Comparison of ENCODE assay signal across 8 mouse cellular contexts in genomic region chr12:70058956-70059851, GRCm38 (mm10). TPM values are rescaled to one million over a fixed set of nuclear protein-coding genes. Genes with fewer than 3 reads are reported as not detected.
DNase-seq lines count a peak whose midpoint lies in the region; ATAC-seq and TF ChIP-seq lines count a peak whose summit lies in the region.

No protein-coding gene starts in this region.

- no peak for ATAC-seq in kidney, postnatal 0 days (replicated peaks; ENCODE audit: low FRiP score, low read depth)
- no peak for ATAC-seq in kidney, embryonic 16.5 days (ENCODE audit: low FRiP score, low TSS enrichment)
- ATAC-seq in Patski: peak; percentile 39
- ATAC-seq in lung, embryonic 14.5 days (ENCODE audit: insufficient read depth): no peak

- 71% methylated on average over 14 of the region's 14 CpGs for WGBS in kidney, postnatal 0 days
- WGBS in kidney, embryonic 16.5 days: 69% methylated on average over 14 of the region's 14 CpGs
- WGBS in lung, embryonic 14.5 days: 70% methylated on average over 14 of the region's 14 CpGs

- H3K9me3 ChIP-seq in kidney, postnatal 0 days (replicated peaks; ENCODE audit: low read length): no peaks in the 10 kb centered on the region
- H3K9me3 ChIP-seq in kidney, embryonic 16.5 days (ENCODE audit: low read length): no peaks in the 10 kb centered on the region
- no peaks in the 10 kb centered on the region for H3K9me3 ChIP-seq in lung, embryonic 14.5 days (ENCODE audit: low read depth, low read length)

- in situ Hi-C loops in Patski (cut with MboI; ENCODE audit: low pct_unique_long_range_greater_than_20kb): loop anchor here (5.0 to 10.0 kb wide), 3 partner anchors 77 to 314 kb away; no protein-coding TSS in a partner anchor

- no peak overlapping the region for H3K4me2 ChIP-seq in kidney, postnatal 0 days (ENCODE audit: low read length)
- H3K4me2 ChIP-seq in kidney, embryonic 16.5 days (replicated peaks; ENCODE audit: low read depth, low read length): no peak overlapping the region
- H3K4me2 ChIP-seq in lung, embryonic 14.5 days: no peak overlapping the region

- CTCF ChIA-PET in Patski (lab: Charles Lee): interaction anchor here (0.7 to 1.1 kb wide), 2 partner anchors 32 to 96 kb away, joined by 4 read pairs; no protein-coding TSS in a partner anchor

- peak; percentile 60 for TF ChIP-seq CTCF in kidney, postnatal 0 days (IDR thresholded peaks at IDR 0.05; ENCODE audit: low read depth)
- peak; percentile 63 for TF ChIP-seq CTCF in Patski (IDR thresholded peaks at IDR 0.05)
- TF ChIP-seq CTCF in lung, embryonic 14.5 days (IDR thresholded peaks at IDR 0.05; ENCODE audit: low read depth): peak; percentile 58

- peaks cover 14% of the 10 kb centered on the region; the same call in 1 of the 2 replicates for H3K36me3 ChIP-seq in kidney, postnatal 0 days (ENCODE audit: insufficient read depth, low read length)
- H3K36me3 ChIP-seq in kidney, embryonic 16.5 days (ENCODE audit: insufficient read depth, low read length): peaks cover 29% of the 10 kb centered on the region
- peaks cover 28% of the 10 kb centered on the region for H3K36me3 ChIP-seq in lung, embryonic 14.5 days (ENCODE audit: insufficient read depth)

- POLR2A ChIA-PET in Patski (lab: Charles Lee): no interaction called here

- H3K4me3 ChIP-seq in kidney, postnatal 0 days (replicated peaks; ENCODE audit: low read depth, low read length): no peak overlapping the region
- no peak overlapping the region for H3K4me3 ChIP-seq in kidney, embryonic 16.5 days (ENCODE audit: low read length)
- H3K4me3 ChIP-seq in lung, embryonic 14.5 days (ENCODE audit: low read depth, low read length): no peak overlapping the region

- no peaks in the 10 kb centered on the region for H3K27me3 ChIP-seq in kidney, postnatal 0 days (ENCODE audit: insufficient read depth, low read length)
- H3K27me3 ChIP-seq in kidney, embryonic 16.5 days (ENCODE audit: insufficient read depth, low read length): no peaks in the 10 kb centered on the region
- H3K27me3 ChIP-seq in Patski: no peaks in the 10 kb centered on the region
- no peaks in the 10 kb centered on the region for H3K27me3 ChIP-seq in lung, embryonic 14.5 days (ENCODE audit: insufficient read depth, low read length)

- H3K9ac ChIP-seq in kidney, postnatal 0 days (ENCODE audit: low read depth, low read length): no peak overlapping the region
- H3K9ac ChIP-seq in kidney, embryonic 16.5 days (replicated peaks; ENCODE audit: low read length): no peak overlapping the region
- no peak overlapping the region for H3K9ac ChIP-seq in lung, embryonic 14.5 days

- peak; percentile 46 for DNase-seq in kidney, postnatal 0 days (ENCODE audit: low spot score)
- DNase-seq in Patski (ENCODE audit: low read depth, low spot score): no peak
- peak; percentile 45 for DNase-seq in embryo, embryonic 10.5 days (ENCODE audit: low spot score)
- peak; percentile 42 for DNase-seq in lung, embryonic 14.5 days
- DNase-seq in right cerebral cortex, adult 18-20 months: no peak
- no peak for DNase-seq in layer of hippocampus, postnatal 25 days (ENCODE audit: extremely low spot score in 1 of 2, low spot score in 1 of 2)
- DNase-seq in ovary, adult 18-20 months (ENCODE audit: low spot score): no peak

- no peaks in the 10 kb centered on the region for H3K4me1 ChIP-seq in kidney, postnatal 0 days (replicated peaks; ENCODE audit: insufficient read depth, low read length)
- H3K4me1 ChIP-seq in kidney, embryonic 16.5 days (ENCODE audit: insufficient read depth, low read length): no peaks in the 10 kb centered on the region
- H3K4me1 ChIP-seq in lung, embryonic 14.5 days (ENCODE audit: insufficient read depth): no peaks in the 10 kb centered on the region

- no peak overlapping the region for H3K27ac ChIP-seq in kidney, postnatal 0 days
- no peak overlapping the region for H3K27ac ChIP-seq in kidney, embryonic 16.5 days (ENCODE audit: low read length)
- H3K27ac ChIP-seq in lung, embryonic 14.5 days (ENCODE audit: low read depth): no peak overlapping the region

RNA-seq across cellular contexts. Expression of gene Nin, which starts 54.3 kb away (rescaled TPM):
- polyA plus RNA-seq in kidney, postnatal 0 days (2015; fragmentation: Nextera tagmentation; extraction: Ambion mirVana): 7.6 and 7.9 TPM in 2 replicates
- 12.0 and 13.4 TPM in 2 replicates for polyA plus RNA-seq in kidney, embryonic 16.5 days (2015; fragmentation: Nextera tagmentation; extraction: Ambion mirVana)
- polyA plus RNA-seq in Patski (2021): 29.7 TPM
- 20.8 and 25.1 TPM in 2 replicates for polyA plus RNA-seq in lung, embryonic 14.5 days (2014; fragmentation: Nextera tagmentation; extraction: Ambion mirVana)
- total RNA-seq in layer of hippocampus, postnatal 25 days (2021): 10 to 100 TPM; 53.7 to 69.3 TPM

Comparison
In these comparisons a context has a peak if more than half of its experiments do, and no peak if none do; other contexts are left out.
1. DNase-seq: peak in kidney, postnatal 0 days (single experiment), embryo, embryonic 10.5 days (single experiment) and lung, embryonic 14.5 days (single experiment); none in Patski (single experiment), right cerebral cortex, adult 18-20 months (single experiment), layer of hippocampus, postnatal 25 days (0 of 2) and ovary, adult 18-20 months (single experiment).
2. Peak in every context shown above with its lines, with median percentiles within 50 percentile points of each other: CTCF ChIP-seq.